Mouse (Mus musculus): ENCODE measurements around the gene Popdc2. TPM values are rescaled to one million over a fixed set of nuclear protein-coding genes. Genes with fewer than 3 reads are reported as not detected.
"Not testable (repeated sequence)": the region's sequence is repeated elsewhere in the genome, so short reads cannot be mapped to it uniquely, and the experiment has no call there.

The Popdc2 gene
- polyA plus RNA-seq (2015; fragmentation: Nextera tagmentation; extraction: Ambion mirVana): 0.47 and 0.83 TPM in 2 replicates

DNA sequence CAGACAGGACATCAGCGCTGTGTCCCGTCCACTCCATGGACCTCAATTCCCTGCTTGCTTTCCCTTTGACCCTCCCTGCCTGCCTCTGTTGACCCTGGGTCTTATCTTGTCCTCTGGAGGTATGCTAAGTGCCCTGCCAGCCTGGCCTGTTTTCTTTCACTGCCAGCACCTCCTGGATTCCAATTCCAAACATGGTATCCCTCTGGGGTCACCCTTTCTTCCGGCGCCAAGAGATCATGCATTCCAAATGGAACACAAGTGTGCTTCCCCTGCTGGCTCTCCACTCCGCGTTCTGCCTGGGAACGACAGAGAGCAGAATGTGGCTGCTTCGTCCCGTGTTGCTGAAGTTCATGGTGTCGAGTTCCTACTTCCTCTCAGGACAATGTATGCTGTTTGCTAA is at the start of gene Popdc2:
Gene Popdc2, plus strand, starts transcription at position 277 of the 400 bp plus-strand sequence.
- no peaks in the 10 kb centered on the region for H3K4me1 ChIP-seq (ENCODE audit: control insufficient read depth, insufficient read depth, low read length)
- no peak within 1 kb of the TSS for H3K27ac ChIP-seq (ENCODE audit: low read length)
- H3K36me3 ChIP-seq (ENCODE audit: control insufficient read depth, insufficient read depth, low read length): no peaks in the 10 kb centered on the region
- no peak within 1 kb of the TSS for H3K4me2 ChIP-seq (ENCODE audit: low read length)
- H3K9me3 ChIP-seq (replicated peaks; ENCODE audit: control insufficient read depth, low read length, poor library complexity, severe bottlenecking): no peaks in the 10 kb centered on the region
- H3K4me3 ChIP-seq (ENCODE audit: low read depth, low read length): no peak within 1 kb of the TSS
- H3K27me3 ChIP-seq (ENCODE audit: control insufficient read depth, insufficient read depth, low read depth, low read length): no peaks in the 10 kb centered on the region
- WGBS: 63% methylated on average over 10 of the region's 10 CpGs
- ATAC-seq: no peak
- H3K9ac ChIP-seq (ENCODE audit: low read depth, low read length): no peak within 1 kb of the TSS

DNA sequence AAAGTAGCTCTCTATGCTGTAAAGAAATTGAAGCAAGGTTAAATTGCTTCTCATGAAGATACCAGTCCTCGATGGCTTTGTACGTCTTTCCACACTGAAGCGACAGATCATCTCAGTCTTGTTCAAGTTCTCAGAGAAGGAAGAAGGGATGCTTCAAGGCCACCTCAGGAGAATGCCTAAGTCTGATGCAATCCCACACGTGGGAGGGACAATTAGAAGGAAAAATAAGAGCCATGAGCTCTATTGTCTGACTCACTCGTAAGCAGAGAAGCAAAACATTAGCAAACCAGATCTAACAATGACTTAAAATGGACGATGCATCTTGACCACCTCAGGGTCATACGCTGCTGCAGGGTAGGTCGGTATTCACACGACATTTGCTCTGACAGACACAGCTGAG is 43.5 kb upstream of the Popdc2 start:
- no peak overlapping the region for H3K4me3 ChIP-seq (ENCODE audit: low read depth, low read length)
- no peak overlapping the region for H3K4me2 ChIP-seq (ENCODE audit: low read length)
- H3K27me3 ChIP-seq (ENCODE audit: control insufficient read depth, insufficient read depth, low read depth, low read length): no peaks in the 10 kb centered on the region
- 78% methylated on average over 9 of the region's 9 CpGs for WGBS
- no peaks in the 10 kb centered on the region for H3K36me3 ChIP-seq (ENCODE audit: control insufficient read depth, insufficient read depth, low read length)
- no peaks in the 10 kb centered on the region for H3K9me3 ChIP-seq (replicated peaks; ENCODE audit: control insufficient read depth, low read length, poor library complexity, severe bottlenecking)
- H3K9ac ChIP-seq (ENCODE audit: low read depth, low read length): no peak overlapping the region
- ATAC-seq: no peak
- no peaks in the 10 kb centered on the region for H3K4me1 ChIP-seq (ENCODE audit: control insufficient read depth, insufficient read depth, low read length)
- H3K27ac ChIP-seq (ENCODE audit: low read length): no peak overlapping the region

DNA sequence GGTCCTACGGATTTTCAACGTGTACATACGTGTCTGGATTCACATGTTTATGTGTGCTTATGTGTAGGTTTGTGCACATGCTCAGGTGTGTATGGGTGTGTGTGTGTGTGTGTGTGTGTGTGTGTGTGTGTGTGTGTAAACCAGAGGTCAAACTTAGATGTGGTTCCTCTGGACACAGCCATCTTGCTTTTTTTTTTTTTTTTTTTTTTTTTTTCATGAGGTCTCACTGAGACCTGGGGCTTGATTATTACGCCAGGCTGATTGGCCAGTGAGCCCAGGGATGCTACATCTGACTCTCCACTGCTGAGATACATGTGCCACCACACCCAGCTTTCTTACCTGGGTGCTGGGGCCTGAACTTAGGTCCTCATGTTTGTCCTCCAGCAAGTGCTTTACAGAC is 42.9 kb upstream of the Popdc2 start:
- H3K27ac ChIP-seq (ENCODE audit: low read length): no peak overlapping the region
- H3K36me3 ChIP-seq (ENCODE audit: control insufficient read depth, insufficient read depth, low read length): no peaks in the 10 kb centered on the region
- H3K9ac ChIP-seq (ENCODE audit: low read depth, low read length): no peak overlapping the region
- H3K9me3 ChIP-seq (replicated peaks; ENCODE audit: control insufficient read depth, low read length, poor library complexity, severe bottlenecking): no peaks in the 10 kb centered on the region
- H3K27me3 ChIP-seq (ENCODE audit: control insufficient read depth, insufficient read depth, low read depth, low read length): no peaks in the 10 kb centered on the region
- H3K4me2 ChIP-seq (ENCODE audit: low read length): no peak overlapping the region
- WGBS: 97% methylated on average over 4 of the region's 4 CpGs
- no peaks in the 10 kb centered on the region for H3K4me1 ChIP-seq (ENCODE audit: control insufficient read depth, insufficient read depth, low read length)
- no peak for ATAC-seq
- no peak overlapping the region for H3K4me3 ChIP-seq (ENCODE audit: low read depth, low read length)

DNA sequence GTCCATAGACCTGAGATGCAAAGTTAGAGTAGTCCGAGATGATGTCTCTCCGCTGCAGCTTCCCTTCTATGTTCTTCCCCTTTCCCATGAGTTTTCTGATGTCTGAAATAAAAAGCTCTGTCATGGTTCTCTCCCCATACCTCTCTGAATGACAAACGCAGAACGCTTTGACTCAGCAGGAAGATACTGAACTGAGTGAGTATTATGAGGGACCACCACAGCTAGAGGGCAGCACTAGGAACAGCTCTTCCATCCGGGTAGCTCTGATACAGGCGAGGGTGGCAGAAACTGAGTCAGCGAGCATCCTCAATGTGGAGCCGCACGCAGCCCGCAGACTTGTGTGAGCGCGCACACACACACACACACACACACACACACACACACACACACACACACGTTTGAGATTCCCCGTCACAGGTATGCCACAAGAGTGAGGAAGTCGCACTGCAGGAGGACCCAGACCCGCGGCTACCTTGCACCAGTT is 40.5 kb upstream of the Popdc2 start:
- WGBS: 27% methylated on average over 17 of the region's 17 CpGs
- peak overlapping the region; percentile 22 for H3K4me3 ChIP-seq (ENCODE audit: low read depth, low read length)

DNA sequence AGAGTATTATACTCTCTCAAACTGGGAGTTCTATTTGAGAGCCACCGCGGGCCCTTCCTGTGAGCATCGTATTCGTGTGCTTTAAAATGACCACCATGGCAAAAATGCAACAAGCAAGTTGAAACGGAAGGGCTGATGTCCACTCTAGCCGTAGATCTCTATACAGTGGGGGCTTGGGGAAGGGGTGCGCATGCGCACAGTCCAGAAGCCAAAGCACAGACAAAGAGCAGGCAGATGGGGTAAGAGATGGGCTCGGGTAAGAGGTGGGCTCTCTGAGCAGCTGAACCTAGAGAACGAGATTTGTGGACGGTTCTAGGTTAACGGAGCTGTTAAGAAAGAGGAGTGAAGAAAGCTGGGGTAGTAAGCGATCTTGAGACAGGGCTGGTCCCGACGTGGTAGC is 37.7 kb upstream of the Popdc2 start:
- H3K9ac ChIP-seq (ENCODE audit: low read depth, low read length): no peak overlapping the region
- WGBS: 92% methylated on average over 15 of the region's 15 CpGs
- H3K36me3 ChIP-seq (ENCODE audit: control insufficient read depth, insufficient read depth, low read length): no peaks in the 10 kb centered on the region
- no peaks in the 10 kb centered on the region for H3K9me3 ChIP-seq (replicated peaks; ENCODE audit: control insufficient read depth, low read length, poor library complexity, severe bottlenecking)
- H3K4me1 ChIP-seq (ENCODE audit: control insufficient read depth, insufficient read depth, low read length): no peaks in the 10 kb centered on the region
- H3K4me3 ChIP-seq (ENCODE audit: low read depth, low read length): no peak overlapping the region
- H3K4me2 ChIP-seq (ENCODE audit: low read length): no peak overlapping the region
- H3K27me3 ChIP-seq (ENCODE audit: control insufficient read depth, insufficient read depth, low read depth, low read length): no peaks in the 10 kb centered on the region
- no peak overlapping the region for H3K27ac ChIP-seq (ENCODE audit: low read length)
- no peak for ATAC-seq

More for the DNA sequence above, 40.5 kb upstream of the Popdc2 start:
- H3K4me1 ChIP-seq (ENCODE audit: control insufficient read depth, insufficient read depth, low read length): no peaks in the 10 kb centered on the region
- H3K27ac ChIP-seq (ENCODE audit: low read length): no peak overlapping the region
- no peaks in the 10 kb centered on the region for H3K9me3 ChIP-seq (replicated peaks; ENCODE audit: control insufficient read depth, low read length, poor library complexity, severe bottlenecking)
- no peaks in the 10 kb centered on the region for H3K36me3 ChIP-seq (ENCODE audit: control insufficient read depth, insufficient read depth, low read length)
- peak overlapping the region; percentile 49 for H3K4me2 ChIP-seq (ENCODE audit: low read length)
- peak; percentile 88 for ATAC-seq
- no peaks in the 10 kb centered on the region for H3K27me3 ChIP-seq (ENCODE audit: control insufficient read depth, insufficient read depth, low read depth, low read length)
- H3K9ac ChIP-seq (ENCODE audit: low read depth, low read length): 0 out of 2 replicates have a peak overlapping the region, but pooled peaks have one; percentile 41

DNA sequence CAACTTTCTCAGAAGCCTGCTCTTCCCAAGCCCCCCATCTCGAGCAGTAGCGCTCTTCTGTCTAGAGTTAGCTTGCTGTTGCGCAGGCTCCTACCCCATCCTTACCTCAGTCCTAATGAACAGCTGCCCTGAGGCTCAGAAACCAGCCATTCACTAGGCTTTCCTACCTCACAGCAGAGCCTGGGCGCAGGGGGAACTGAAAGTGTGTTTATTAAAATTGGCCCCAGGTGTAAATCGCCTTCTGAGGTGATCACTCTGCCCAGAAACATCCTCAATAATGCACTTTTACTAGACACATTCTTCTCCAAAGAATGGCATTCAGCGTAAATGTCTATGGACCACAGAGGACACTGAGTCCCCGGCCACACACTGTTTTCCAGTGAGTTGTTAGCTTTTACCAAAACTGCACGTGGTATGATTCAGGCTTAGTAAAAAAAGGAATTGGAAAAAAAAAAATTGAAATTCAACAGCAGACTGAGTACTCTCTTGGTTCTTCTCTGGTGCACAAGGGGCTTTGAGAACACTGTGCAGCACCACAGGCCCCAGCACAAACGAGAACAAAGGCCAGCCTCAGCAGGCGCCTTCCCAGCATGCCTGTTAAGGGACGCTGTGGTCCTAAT is 35.1 kb upstream of the Popdc2 start:
- 77% methylated on average over 11 of the region's 11 CpGs for WGBS
- H3K4me1 ChIP-seq (ENCODE audit: control insufficient read depth, insufficient read depth, low read length): no peaks in the 10 kb centered on the region
- H3K4me2 ChIP-seq (ENCODE audit: low read length): no peak overlapping the region
- no peaks in the 10 kb centered on the region for H3K36me3 ChIP-seq (ENCODE audit: control insufficient read depth, insufficient read depth, low read length)
- no peaks in the 10 kb centered on the region for H3K9me3 ChIP-seq (replicated peaks; ENCODE audit: control insufficient read depth, low read length, poor library complexity, severe bottlenecking)
- H3K4me3 ChIP-seq (ENCODE audit: low read depth, low read length): no peak overlapping the region
- no peak for ATAC-seq
- no peak overlapping the region for H3K9ac ChIP-seq (ENCODE audit: low read depth, low read length)
- no peak overlapping the region for H3K27ac ChIP-seq (ENCODE audit: low read length)
- no peaks in the 10 kb centered on the region for H3K27me3 ChIP-seq (ENCODE audit: control insufficient read depth, insufficient read depth, low read depth, low read length)

DNA sequence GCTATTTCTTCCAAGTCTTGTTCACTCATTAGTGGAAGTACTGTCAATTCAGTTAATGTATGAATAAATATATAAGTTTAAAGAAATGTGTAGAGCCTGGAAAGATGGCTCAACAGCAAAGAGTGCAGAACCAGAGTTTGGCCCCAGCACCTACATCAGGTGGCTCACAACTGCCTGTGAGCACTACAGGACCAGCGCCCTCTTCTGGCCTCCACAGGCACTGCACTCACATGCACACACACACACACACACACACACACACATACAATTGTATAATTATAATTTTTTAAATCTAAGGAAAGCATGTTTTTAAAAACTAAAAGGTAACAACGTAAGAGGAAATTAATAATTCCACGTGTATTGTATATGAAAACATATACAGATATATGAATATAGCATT is 32.7 kb upstream of the Popdc2 start:
- no peak overlapping the region for H3K4me2 ChIP-seq (ENCODE audit: low read length)
- H3K9me3 ChIP-seq (replicated peaks; ENCODE audit: control insufficient read depth, low read length, poor library complexity, severe bottlenecking): no peaks in the 10 kb centered on the region
- H3K36me3 ChIP-seq (ENCODE audit: control insufficient read depth, insufficient read depth, low read length): no peaks in the 10 kb centered on the region
- no peak overlapping the region for H3K4me3 ChIP-seq (ENCODE audit: low read depth, low read length)
- no peak overlapping the region for H3K9ac ChIP-seq (ENCODE audit: low read depth, low read length)
- no peak overlapping the region for H3K27ac ChIP-seq (ENCODE audit: low read length)
- no peak for ATAC-seq
- no peaks in the 10 kb centered on the region for H3K27me3 ChIP-seq (ENCODE audit: control insufficient read depth, insufficient read depth, low read depth, low read length)
- WGBS: 91% methylated on average over 3 of the region's 3 CpGs
- no peaks in the 10 kb centered on the region for H3K4me1 ChIP-seq (ENCODE audit: control insufficient read depth, insufficient read depth, low read length)

DNA sequence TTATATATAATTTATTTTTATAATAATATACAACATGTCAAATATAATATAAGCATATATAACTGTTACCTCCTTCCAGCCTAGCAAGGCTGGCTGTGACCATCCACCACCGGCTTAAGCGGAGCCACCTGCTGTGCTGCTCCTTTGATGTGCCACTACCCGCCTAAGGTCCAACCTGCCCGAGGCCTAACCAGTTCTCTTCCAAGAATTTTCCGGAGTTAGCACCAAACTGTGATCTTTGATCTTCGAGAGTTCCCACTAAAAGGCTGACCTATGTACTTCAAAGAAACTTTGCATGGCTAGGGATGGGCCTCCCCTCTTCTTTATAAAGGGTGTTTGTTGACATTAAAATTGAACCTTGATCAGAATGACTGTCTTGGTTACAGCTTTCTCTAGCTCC is 27.6 kb upstream of the Popdc2 start:
- Histone ChIP-seq H3K36me3 (ENCODE audit: control insufficient read depth, insufficient read depth, low read length) (no peaks in the 10 kb centered on the region), H3K27ac (ENCODE audit: low read length) (no peak overlapping the region), H3K4me2 (ENCODE audit: low read length) (no peak overlapping the region), H3K9ac (ENCODE audit: low read depth, low read length) (no peak overlapping the region), H3K4me1 (ENCODE audit: control insufficient read depth, insufficient read depth, low read length) (no peaks in the 10 kb centered on the region), H3K9me3 (replicated peaks; ENCODE audit: control insufficient read depth, low read length, poor library complexity, severe bottlenecking) (no peaks in the 10 kb centered on the region), H3K27me3 (ENCODE audit: control insufficient read depth, insufficient read depth, low read depth, low read length) (no peaks in the 10 kb centered on the region), H3K4me3 (ENCODE audit: low read depth, low read length) (no peak overlapping the region)
- 39% methylated on average over 6 of the region's 6 CpGs for WGBS
- ATAC-seq: no peak

DNA sequence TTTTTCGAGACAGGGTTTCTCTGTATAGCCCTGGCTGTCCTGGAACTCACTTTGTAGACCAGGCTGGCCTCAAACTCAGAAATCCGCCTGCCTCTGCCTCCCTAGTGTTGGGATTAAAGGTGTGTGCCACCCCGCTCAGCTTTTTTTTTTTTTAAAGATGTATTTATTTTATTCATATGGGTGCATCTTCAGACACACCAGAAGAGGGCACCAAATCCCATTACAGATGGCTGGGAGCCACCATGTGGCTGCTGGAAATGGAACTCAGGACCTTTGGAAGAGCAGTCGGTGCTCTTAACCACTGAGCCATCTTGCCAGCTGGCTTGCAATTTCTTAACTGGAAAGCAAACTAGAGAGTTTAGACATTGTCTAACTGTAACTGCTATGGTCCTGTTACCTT is 23.9 kb upstream of the Popdc2 start:
- not testable (repeated sequence) for ATAC-seq; H3K27ac ChIP-seq (ENCODE audit: low read length); H3K4me3 ChIP-seq (ENCODE audit: low read depth, low read length); H3K4me2 ChIP-seq (ENCODE audit: low read length); H3K9ac ChIP-seq (ENCODE audit: low read depth, low read length); H3K9me3 ChIP-seq (replicated peaks; ENCODE audit: control insufficient read depth, low read length, poor library complexity, severe bottlenecking); H3K36me3 ChIP-seq (ENCODE audit: control insufficient read depth, insufficient read depth, low read length); H3K4me1 ChIP-seq (ENCODE audit: control insufficient read depth, insufficient read depth, low read length); H3K27me3 ChIP-seq (ENCODE audit: control insufficient read depth, insufficient read depth, low read depth, low read length)
- WGBS: 92% methylated on average over 4 of the region's 4 CpGs

Data from midbrain, embryonic 16.5 days (tissue).